Mouse (Mus musculus) right cerebral cortex, postnatal 25 days (tissue): ENCODE measurements around the gene Nrip3.

ENCODE experiments used
- DNase-seq: peaks from one replicate; pipeline ENCODE4 v3.0.0; 2022

The Nrip3 gene

GRCm38 (mm10) chr7:109767575-109768350 is 14.1 kb downstream of the Nrip3 start:
- DNase-seq, result no peak

GRCm38 (mm10) chr7:109764009-109764408 is 17.8 kb downstream of the Nrip3 start:
- no peak for DNase-seq

- DNase-seq, result no peak
These were observed 25.5 kb downstream of the Nrip3 start for GRCm38 (mm10) chr7:109756291-109756690.

- DNase-seq, result no peak
These were observed 27.8 kb downstream of the Nrip3 start for GRCm38 (mm10) chr7:109754034-109754433.

GRCm38 (mm10) chr7:109752008-109752925 is 29.6 kb downstream of the Nrip3 start, which contains the start of gene Tmem9b:
Tmem9b (minus strand) TSS chr7:109752875.
- DNase-seq, result peak; percentile 88

- no peak for DNase-seq
These were observed 30.3 kb downstream of the Nrip3 start for GRCm38 (mm10) chr7:109751427-109752007.

- no peak for DNase-seq
These were observed 34.1 kb downstream of the Nrip3 start for GRCm38 (mm10) chr7:109747747-109748146.

GRCm38 (mm10) chr7:109741703-109742102 is 40.1 kb downstream of the Nrip3 start:
- no peak for DNase-seq

- DNase-seq, result no peak
These were observed 40.8 kb downstream of the Nrip3 start for GRCm38 (mm10) chr7:109741060-109741459.

GRCm38 (mm10) chr7:109739822-109740370 is 41.9 kb downstream of the Nrip3 start:
- DNase-seq, result no peak

GRCm38 (mm10) chr7:109734806-109735205 is 47.0 kb downstream of the Nrip3 start:
- DNase-seq, result no peak

GRCm38 (mm10) chr7:109731626-109732025 is 50.2 kb downstream of the Nrip3 start, which contains the start of gene Ascl3:
Ascl3 (minus strand) TSS chr7:109731726.
- no peak for DNase-seq

- DNase-seq, result no peak
These were observed 58.1 kb downstream of the Nrip3 start, which contains the start of gene BC051019 for GRCm38 (mm10) chr7:109723697-109724096. BC051019 (minus strand) TSS chr7:109723850.

- DNase-seq, result no peak
These were observed 58.7 kb downstream of the Nrip3 start for GRCm38 (mm10) chr7:109723114-109723513.

GRCm38 (mm10) chr7:109722618-109723017 is 59.2 kb downstream of the Nrip3 start:
- DNase-seq, result no peak

- no peak for DNase-seq
These were observed 62.5 kb downstream of the Nrip3 start for GRCm38 (mm10) chr7:109719286-109719685.

GRCm38 (mm10) chr7:109713434-109713982 is 68.3 kb downstream of the Nrip3 start:
- no peak for DNase-seq

GRCm38 (mm10) chr7:109712198-109712597 is 69.6 kb downstream of the Nrip3 start:
- DNase-seq, result no peak

GRCm38 (mm10) chr7:109710069-109710468 is 71.8 kb downstream of the Nrip3 start:
- no peak for DNase-seq

- no peak for DNase-seq
These were observed 72.9 kb downstream of the Nrip3 start for GRCm38 (mm10) chr7:109708961-109709382.
